Mouse (Mus musculus): ENCODE data around the gene Ankrd36. TPM values are rescaled to one million over a fixed set of nuclear protein-coding genes. Genes with fewer than 3 reads are reported as not detected.
A peak's percentile ranks its signal among the peaks of the same experiment; 100 is the strongest.

Ankrd36 gene
- polyA plus RNA-seq, 1 experiment, result 0.10 TPM

GRCm38 (mm10) chr11:5575046-5575445 lies 5.6 kb downstream of the Ankrd36 start:
- TF ChIP-seq GATA1 (IDR thresholded peaks at IDR 0.05; ENCODE audit: low read length), result no peak

DNA sequence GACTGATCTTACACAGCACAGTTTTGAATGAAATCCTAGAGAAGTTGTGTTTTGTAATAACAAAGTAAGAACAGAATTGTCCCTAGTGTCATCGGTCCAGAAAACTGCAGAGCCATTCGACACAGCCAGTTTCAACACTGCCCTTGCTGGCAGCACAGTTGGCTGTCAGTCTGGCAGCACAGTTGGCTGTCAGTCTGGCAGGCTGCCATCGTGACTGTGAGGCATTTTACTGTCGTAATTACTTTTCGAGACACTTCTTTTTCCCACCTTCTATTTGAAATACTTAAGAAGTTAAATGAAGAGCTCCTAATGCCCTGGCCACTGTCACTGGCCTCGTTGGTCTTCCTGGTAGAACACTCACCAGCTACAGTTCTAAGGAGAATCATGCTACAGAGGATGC lies 22.9 kb downstream of the Ankrd36 start:
- no peak for TF ChIP-seq GATA1 (IDR thresholded peaks at IDR 0.05; ENCODE audit: low read length)

GRCm38 (mm10) chr11:5595381-5595791 lies 25.9 kb downstream of the Ankrd36 start:
- TF ChIP-seq GATA1 (IDR thresholded peaks at IDR 0.05; ENCODE audit: low read length), result peak; percentile 79

DNA sequence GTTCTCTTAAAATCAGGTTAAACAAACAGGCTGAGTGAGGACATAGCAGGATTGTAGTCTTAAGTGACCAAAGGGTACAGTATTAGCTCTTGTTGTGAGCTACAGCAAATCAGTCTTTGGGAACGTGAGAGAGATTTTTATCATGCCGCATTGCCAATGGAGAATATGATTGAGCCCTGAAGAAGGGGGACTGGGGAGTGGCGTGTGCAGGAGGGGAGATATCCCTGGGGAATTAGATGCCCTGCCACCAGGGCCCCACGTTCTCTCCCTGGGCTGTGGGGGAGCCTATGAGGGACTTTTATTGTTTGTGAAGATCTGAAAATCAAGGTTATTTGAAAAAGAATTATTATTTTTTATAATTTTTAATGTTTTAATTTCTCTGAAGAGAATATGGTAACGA lies 26.3 kb downstream of the Ankrd36 start:
- no peak for TF ChIP-seq GATA1 (IDR thresholded peaks at IDR 0.05; ENCODE audit: low read length)

DNA sequence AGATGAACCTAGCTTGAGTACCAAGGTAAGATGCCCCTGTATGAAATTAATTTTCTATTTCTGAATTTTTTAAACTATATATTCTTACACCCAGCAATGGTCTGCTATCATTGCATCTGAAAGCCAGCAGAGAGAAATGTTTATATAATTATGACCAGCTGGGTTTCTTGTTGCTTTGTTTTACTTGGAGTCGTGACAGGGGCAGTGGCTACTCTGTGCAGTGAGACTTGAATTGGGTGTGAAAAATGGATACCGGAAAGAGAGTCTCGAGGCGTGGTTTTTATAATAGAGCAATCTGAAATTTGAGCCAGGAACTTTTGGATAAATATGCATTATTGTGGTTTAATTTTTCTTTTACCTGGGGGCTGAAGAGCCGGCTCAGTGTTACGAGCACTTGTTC lies 27.3 kb downstream of the Ankrd36 start:
- TF ChIP-seq GATA1 (IDR thresholded peaks at IDR 0.05; ENCODE audit: low read length), result no peak

DNA sequence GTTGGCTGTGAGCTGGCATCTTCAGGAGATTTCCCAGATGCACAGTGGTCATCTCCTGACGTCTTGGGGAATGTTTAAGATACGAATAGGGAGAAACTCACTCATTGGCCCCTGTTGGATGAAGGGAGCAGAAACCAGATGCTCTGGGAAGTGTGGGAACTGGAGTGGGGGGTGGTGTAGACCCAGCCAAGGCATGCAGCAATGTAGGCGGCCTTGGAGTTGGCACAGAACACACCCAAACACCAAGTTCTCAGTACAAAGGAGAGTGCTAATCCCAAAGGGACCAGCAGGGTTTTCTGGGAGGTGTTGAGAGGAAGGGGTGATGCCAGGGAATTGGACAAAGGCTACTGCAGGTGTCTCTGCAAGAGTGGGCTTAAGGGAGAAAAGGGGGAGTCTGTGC lies 35.9 kb downstream of the Ankrd36 start:
- TF ChIP-seq GATA1 (IDR thresholded peaks at IDR 0.05; ENCODE audit: low read length), result no peak

DNA sequence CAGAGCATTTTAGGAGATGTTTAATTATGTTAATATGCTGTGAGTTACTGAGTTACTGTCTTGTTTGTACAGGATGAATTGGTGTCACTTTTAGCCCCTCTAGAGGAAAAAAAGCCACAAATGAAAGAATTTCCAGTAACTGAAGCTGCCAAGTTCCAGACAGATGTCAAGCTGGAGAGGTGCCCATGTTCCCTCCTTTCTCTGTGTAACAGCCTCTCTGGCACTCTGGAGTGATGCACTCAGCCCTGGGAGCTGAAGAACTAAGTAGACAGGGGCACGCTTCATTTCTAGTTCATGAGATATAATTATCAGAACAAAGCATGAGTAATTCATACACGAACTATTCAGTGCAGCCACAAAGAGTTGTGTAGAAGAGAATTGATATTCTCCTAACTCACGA lies 45.0 kb downstream of the Ankrd36 start:
- no peak for TF ChIP-seq GATA1 (IDR thresholded peaks at IDR 0.05; ENCODE audit: low read length)

- no peak for TF ChIP-seq GATA1 (IDR thresholded peaks at IDR 0.05; ENCODE audit: low read length)
These were observed 55.6 kb downstream of the Ankrd36 start for GRCm38 (mm10) chr11:5625101-5625500.

DNA sequence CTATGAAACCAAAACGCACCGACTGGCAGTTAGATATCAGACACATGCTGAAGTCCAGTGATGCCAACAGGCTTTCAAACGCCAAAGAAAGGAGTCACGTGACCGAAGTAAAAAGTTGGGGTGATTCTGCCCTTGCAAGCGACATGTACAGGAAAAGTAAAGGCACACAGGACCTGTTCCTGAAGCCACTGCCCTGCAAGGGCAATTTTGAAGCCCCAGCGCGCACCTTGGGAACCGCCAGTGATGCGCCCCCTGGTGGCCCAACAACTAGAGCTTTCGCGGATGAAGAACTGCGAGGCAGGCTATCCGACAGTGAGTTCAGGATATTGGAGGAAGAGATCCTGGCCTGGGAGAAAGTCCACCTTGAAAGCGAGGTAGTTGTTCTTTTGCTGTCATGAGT lies 59.5 kb downstream of the Ankrd36 start:
- TF ChIP-seq GATA1 (IDR thresholded peaks at IDR 0.05; ENCODE audit: low read length), result no peak

DNA sequence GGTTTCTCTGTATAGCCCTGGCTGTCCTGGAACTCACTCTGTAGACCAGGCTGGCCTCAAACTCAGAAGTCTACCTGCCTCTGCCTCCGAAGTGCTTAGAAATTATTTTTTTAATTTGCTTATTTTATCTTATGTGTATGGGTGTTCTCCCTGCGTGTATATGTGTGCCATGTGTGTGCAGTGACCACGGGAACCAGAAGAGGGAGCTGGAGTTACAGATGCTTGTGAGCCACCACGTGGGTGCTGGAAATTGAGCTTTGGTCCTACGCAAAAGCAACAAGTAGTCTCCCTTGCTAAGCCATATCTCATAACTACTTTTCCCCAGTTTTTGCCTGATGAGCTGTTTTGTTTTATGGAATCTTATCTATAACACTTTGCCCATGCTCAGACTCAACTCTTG lies 73.6 kb downstream of the Ankrd36 start:
- TF ChIP-seq GATA1 (IDR thresholded peaks at IDR 0.05; ENCODE audit: low read length), result no peak

DNA sequence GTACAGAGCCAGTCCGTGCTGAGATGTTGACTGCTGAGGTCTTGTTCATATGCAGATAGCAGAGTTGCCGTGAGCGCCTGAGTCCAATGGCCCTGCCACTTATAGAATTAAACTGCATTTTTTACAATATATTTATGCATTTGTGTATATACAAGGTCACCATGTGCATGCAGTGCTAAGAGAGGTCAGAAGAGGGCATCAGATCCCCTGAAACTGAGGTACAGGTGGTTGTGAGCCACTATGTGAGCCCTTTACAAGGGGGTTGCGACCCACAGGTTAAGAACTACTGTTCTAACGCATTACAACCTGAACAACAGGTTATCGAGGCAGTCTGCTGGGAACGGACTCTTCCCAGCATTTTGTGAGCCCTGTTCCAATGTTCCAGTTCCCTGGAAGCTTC lies 80.8 kb downstream of the Ankrd36 start:
- TF ChIP-seq GATA1 (IDR thresholded peaks at IDR 0.05; ENCODE audit: low read length), result no peak

DNA sequence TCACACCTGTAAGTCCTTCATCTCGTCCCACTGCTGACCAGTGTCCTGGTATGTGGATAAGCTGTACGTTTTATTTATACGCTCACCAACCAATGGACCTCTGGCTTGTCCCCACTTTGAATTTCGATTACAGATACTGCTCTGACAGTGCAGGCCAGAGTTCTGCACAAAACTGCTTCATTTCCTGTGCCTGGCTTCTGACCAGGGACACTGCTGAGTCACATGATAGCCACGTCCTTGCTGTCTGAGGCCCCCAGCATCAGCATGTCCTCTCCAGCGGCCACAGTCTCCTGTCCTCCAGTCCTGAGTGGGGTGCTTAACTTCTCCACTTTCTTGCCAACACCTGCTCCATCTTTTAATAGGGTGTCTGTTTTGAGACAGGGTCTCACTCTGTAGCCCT lies 113.1 kb downstream of the Ankrd36 start:
- no peak for TF ChIP-seq GATA1 (IDR thresholded peaks at IDR 0.05; ENCODE audit: low read length)

GRCm38 (mm10) chr11:5684283-5684682 lies 114.8 kb downstream of the Ankrd36 start:
- TF ChIP-seq GATA1 (IDR thresholded peaks at IDR 0.05; ENCODE audit: low read length), result no peak

- no peak for TF ChIP-seq GATA1 (IDR thresholded peaks at IDR 0.05; ENCODE audit: low read length)
These were observed 122.3 kb downstream of the Ankrd36 start for GRCm38 (mm10) chr11:5691775-5692174.

GRCm38 (mm10) chr11:5700808-5701207 lies 131.3 kb downstream of the Ankrd36 start:
- TF ChIP-seq GATA1 (IDR thresholded peaks at IDR 0.05; ENCODE audit: low read length), result no peak

- TF ChIP-seq GATA1 (IDR thresholded peaks at IDR 0.05; ENCODE audit: low read length), result no peak
These were observed 131.8 kb downstream of the Ankrd36 start for GRCm38 (mm10) chr11:5701300-5701699.

DNA sequence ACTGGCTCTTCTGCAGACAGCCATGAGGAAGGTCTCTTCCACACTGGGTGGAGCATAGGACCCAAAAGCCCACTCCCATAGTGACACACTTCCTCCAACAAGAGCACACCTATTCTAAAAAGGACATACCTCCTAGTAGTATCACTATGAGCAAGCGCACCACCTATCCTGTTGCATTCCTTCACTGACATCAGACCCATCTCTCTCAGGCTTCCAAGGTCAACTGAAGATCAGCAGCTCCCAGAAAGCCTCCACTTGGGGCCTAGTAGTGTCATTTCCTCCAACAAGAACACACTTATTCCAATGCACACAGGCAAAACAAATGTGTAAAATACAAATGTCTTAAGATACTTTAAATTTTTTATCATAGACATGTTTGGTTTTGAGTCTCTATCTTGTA lies 132.3 kb downstream of the Ankrd36 start:
- TF ChIP-seq GATA1 (IDR thresholded peaks at IDR 0.05; ENCODE audit: low read length), result no peak

GRCm38 (mm10) chr11:5702271-5702956 lies 132.9 kb downstream of the Ankrd36 start:
- TF ChIP-seq GATA1 (IDR thresholded peaks at IDR 0.05; ENCODE audit: low read length), result no peak

All from G1E-ER4 (cell line).